Mouse (Mus musculus): ENCODE results near the gene Tprn. TPM values are rescaled to one million over a fixed set of nuclear protein-coding genes. Genes with fewer than 3 reads are reported as not detected.

The Tprn gene
- total RNA-seq, 1 experiment, result 21.6 TPM

- Histone ChIP-seq H3K9me3 (ENCODE audit: control insufficient read depth, insufficient read depth, low read depth, low read length) (no peaks in the 10 kb centered on the region), H3K4me1 (ENCODE audit: control insufficient read depth in 2 of 2, insufficient read depth in 2 of 2, low read length in 2 of 2, poor library complexity in 1 of 2) (peaks cover 9 to 24% of the 10 kb centered on the region in 2 experiments; a peak in 3 of 4 replicates), H3K9ac (ENCODE audit: insufficient read depth, low read depth, low read length, poor library complexity, severe bottlenecking) (peak overlapping the region; percentile 70), H3K36me3 (ENCODE audit: control insufficient read depth, insufficient read depth, low read length, poor library complexity, severe bottlenecking) (peaks cover 6% of the 10 kb centered on the region), H3K27ac (ENCODE audit: insufficient read depth, low read depth, low read length, poor library complexity, severe bottlenecking) (peak overlapping the region; percentile 68), H3K4me3 (ENCODE audit: insufficient read depth in 1 of 2, low read depth in 1 of 2, low read length in 2 of 2, poor library complexity in 1 of 2, severe bottlenecking in 1 of 2) (peak overlapping the region; percentile 58 to 61)
- TF ChIP-seq ZNF384 (IDR thresholded peaks at IDR 0.05; ENCODE audit: low read depth, low read length) (no peak), HCFC1 (IDR thresholded peaks at IDR 0.05; ENCODE audit: borderline replicate concordance, insufficient read depth, low read length) (peak; percentile 71; the same call in 1 of the 2 replicates), CHD2 (IDR thresholded peaks at IDR 0.05; ENCODE audit: low read depth, low read length) (no peak), MAFK (IDR thresholded peaks at IDR 0.05; ENCODE audit: insufficient read depth, low read depth, low read length) (0 out of 2 replicates have a peak, but pooled peaks have one; percentile 20), ZC3H11A (IDR thresholded peaks at IDR 0.05; ENCODE audit: borderline replicate concordance, low read depth, low read length) (no peak)
- peak; percentile 82 for DNase-seq (ENCODE audit: low read depth, low spot score)
- in situ Hi-C loops (cut with MboI; ENCODE audit: low sequenced_read_pairs in 2 of 2, unreplicated experiment in 2 of 2), result no loop called here
Measured at GRCm38 (mm10) chr2:25228431-25228889, 34.0 kb upstream of the Tprn start.

- Histone ChIP-seq H3K27ac (ENCODE audit: insufficient read depth, low read depth, low read length, poor library complexity, severe bottlenecking) (no peak overlapping the region), H3K9me3 (ENCODE audit: control insufficient read depth, insufficient read depth, low read depth, low read length) (no peaks in the 10 kb centered on the region), H3K9ac (ENCODE audit: insufficient read depth, low read depth, low read length, poor library complexity, severe bottlenecking) (peak overlapping the region; percentile 27; the same call in 1 of the 2 replicates), H3K4me3 (ENCODE audit: insufficient read depth in 1 of 2, low read depth in 1 of 2, low read length in 2 of 2, poor library complexity in 1 of 2, severe bottlenecking in 1 of 2) (peak overlapping the region in 1 of 2 experiments; percentile 61; a peak in 1 of 4 replicates), H3K36me3 (ENCODE audit: control insufficient read depth, insufficient read depth, low read length, poor library complexity, severe bottlenecking) (no peaks in the 10 kb centered on the region), H3K4me1 (ENCODE audit: control insufficient read depth in 2 of 2, insufficient read depth in 2 of 2, low read length in 2 of 2, poor library complexity in 1 of 2) (peaks cover 9 to 24% of the 10 kb centered on the region in 2 experiments; a peak in 3 of 4 replicates)
- TF ChIP-seq ZNF384 (IDR thresholded peaks at IDR 0.05; ENCODE audit: low read depth, low read length) (no peak), CHD2 (IDR thresholded peaks at IDR 0.05; ENCODE audit: low read depth, low read length) (no peak), ZC3H11A (IDR thresholded peaks at IDR 0.05; ENCODE audit: borderline replicate concordance, low read depth, low read length) (no peak), MAFK (IDR thresholded peaks at IDR 0.05; ENCODE audit: insufficient read depth, low read depth, low read length) (no peak)
- in situ Hi-C loops (cut with MboI; ENCODE audit: low sequenced_read_pairs in 2 of 2, unreplicated experiment in 2 of 2), result no loop called here
- no peak for DNase-seq (ENCODE audit: low read depth, low spot score)
Measured at GRCm38 (mm10) chr2:25228995-25229530, 33.4 kb upstream of the Tprn start.

- peaks cover 9 to 26% of the 10 kb centered on the region in 2 experiments; a peak in 3 of 4 replicates for H3K4me1 ChIP-seq (ENCODE audit: control insufficient read depth in 2 of 2, insufficient read depth in 2 of 2, low read length in 2 of 2, poor library complexity in 1 of 2)
- no peak overlapping the region for H3K9ac ChIP-seq (ENCODE audit: insufficient read depth, low read depth, low read length, poor library complexity, severe bottlenecking)
- H3K9me3 ChIP-seq (ENCODE audit: control insufficient read depth, insufficient read depth, low read depth, low read length), result no peaks in the 10 kb centered on the region
- no peaks in the 10 kb centered on the region for H3K36me3 ChIP-seq (ENCODE audit: control insufficient read depth, insufficient read depth, low read length, poor library complexity, severe bottlenecking)
- in situ Hi-C loops (cut with MboI; ENCODE audit: low sequenced_read_pairs in 2 of 2, unreplicated experiment in 2 of 2), result no loop called here
- H3K27ac ChIP-seq (ENCODE audit: insufficient read depth, low read depth, low read length, poor library complexity, severe bottlenecking), result no peak overlapping the region
- DNase-seq (ENCODE audit: low read depth, low spot score), result no peak
- TF ChIP-seq CHD2 (IDR thresholded peaks at IDR 0.05; ENCODE audit: low read depth, low read length) (no peak), HCFC1 (IDR thresholded peaks at IDR 0.05; ENCODE audit: borderline replicate concordance, insufficient read depth, low read length) (no peak), ZC3H11A (IDR thresholded peaks at IDR 0.05; ENCODE audit: borderline replicate concordance, low read depth, low read length) (no peak), ZNF384 (IDR thresholded peaks at IDR 0.05; ENCODE audit: low read depth, low read length) (no peak), MAFK (IDR thresholded peaks at IDR 0.05; ENCODE audit: insufficient read depth, low read depth, low read length) (no peak)
- H3K4me3 ChIP-seq (ENCODE audit: insufficient read depth in 1 of 2, low read depth in 1 of 2, low read length in 2 of 2, poor library complexity in 1 of 2, severe bottlenecking in 1 of 2), result no peak overlapping the region
Measured at GRCm38 (mm10) chr2:25229582-25229981, 32.8 kb upstream of the Tprn start.

- Histone ChIP-seq H3K9me3 (ENCODE audit: control insufficient read depth, insufficient read depth, low read depth, low read length) (no peaks in the 10 kb centered on the region), H3K27ac (ENCODE audit: insufficient read depth, low read depth, low read length, poor library complexity, severe bottlenecking) (no peak overlapping the region), H3K36me3 (ENCODE audit: control insufficient read depth, insufficient read depth, low read length, poor library complexity, severe bottlenecking) (no peaks in the 10 kb centered on the region), H3K9ac (ENCODE audit: insufficient read depth, low read depth, low read length, poor library complexity, severe bottlenecking) (peak overlapping the region; percentile 42; the same call in 1 of the 2 replicates), H3K4me1 (ENCODE audit: control insufficient read depth in 2 of 2, insufficient read depth in 2 of 2, low read length in 2 of 2, poor library complexity in 1 of 2) (peaks cover 9 to 28% of the 10 kb centered on the region in 2 experiments; a peak in 3 of 4 replicates), H3K4me3 (ENCODE audit: insufficient read depth in 1 of 2, low read depth in 1 of 2, low read length in 2 of 2, poor library complexity in 1 of 2, severe bottlenecking in 1 of 2) (peak overlapping the region; percentile 2 to 16; a peak in 2 of 4 replicates)
- DNase-seq (ENCODE audit: low read depth, low spot score), result no peak
- in situ Hi-C loops (cut with MboI; ENCODE audit: low sequenced_read_pairs in 2 of 2, unreplicated experiment in 2 of 2), result no loop called here
- TF ChIP-seq CHD2 (IDR thresholded peaks at IDR 0.05; ENCODE audit: low read depth, low read length) (no peak), ZNF384 (IDR thresholded peaks at IDR 0.05; ENCODE audit: low read depth, low read length) (no peak), ZC3H11A (IDR thresholded peaks at IDR 0.05; ENCODE audit: borderline replicate concordance, low read depth, low read length) (no peak), MAFK (IDR thresholded peaks at IDR 0.05; ENCODE audit: insufficient read depth, low read depth, low read length) (no peak), HCFC1 (IDR thresholded peaks at IDR 0.05; ENCODE audit: borderline replicate concordance, insufficient read depth, low read length) (no peak)
Measured at GRCm38 (mm10) chr2:25230581-25230980, 31.8 kb upstream of the Tprn start.

All from ES-E14 (cell line).